Mouse (Mus musculus) activated CD4-positive, CD25-positive, alpha-beta regulatory T cell, adult 4 months (primary cell): ENCODE measurements around the gene Elmod3. TPM values are rescaled to one million over a fixed set of nuclear protein-coding genes. Genes with fewer than 3 reads are reported as not detected.
A peak's percentile ranks its signal among the peaks of the same experiment; 100 is the strongest.

Experiments used
- ATAC-seq: one replicate; pipeline ENCODE4 v1.8.0; 2017
- polyA plus RNA-seq, 2 experiments: library from polyadenylated mRNA; unstranded; fragments of 100-300 nt; shearing (Covaris generic); gene quantifications; one replicate each; pipeline ENCODE4 v1.2.1; 2017

Elmod3 gene
- polyA plus RNA-seq: 10 to 100 TPM; 15.3 to 19.5 TPM

DNA sequence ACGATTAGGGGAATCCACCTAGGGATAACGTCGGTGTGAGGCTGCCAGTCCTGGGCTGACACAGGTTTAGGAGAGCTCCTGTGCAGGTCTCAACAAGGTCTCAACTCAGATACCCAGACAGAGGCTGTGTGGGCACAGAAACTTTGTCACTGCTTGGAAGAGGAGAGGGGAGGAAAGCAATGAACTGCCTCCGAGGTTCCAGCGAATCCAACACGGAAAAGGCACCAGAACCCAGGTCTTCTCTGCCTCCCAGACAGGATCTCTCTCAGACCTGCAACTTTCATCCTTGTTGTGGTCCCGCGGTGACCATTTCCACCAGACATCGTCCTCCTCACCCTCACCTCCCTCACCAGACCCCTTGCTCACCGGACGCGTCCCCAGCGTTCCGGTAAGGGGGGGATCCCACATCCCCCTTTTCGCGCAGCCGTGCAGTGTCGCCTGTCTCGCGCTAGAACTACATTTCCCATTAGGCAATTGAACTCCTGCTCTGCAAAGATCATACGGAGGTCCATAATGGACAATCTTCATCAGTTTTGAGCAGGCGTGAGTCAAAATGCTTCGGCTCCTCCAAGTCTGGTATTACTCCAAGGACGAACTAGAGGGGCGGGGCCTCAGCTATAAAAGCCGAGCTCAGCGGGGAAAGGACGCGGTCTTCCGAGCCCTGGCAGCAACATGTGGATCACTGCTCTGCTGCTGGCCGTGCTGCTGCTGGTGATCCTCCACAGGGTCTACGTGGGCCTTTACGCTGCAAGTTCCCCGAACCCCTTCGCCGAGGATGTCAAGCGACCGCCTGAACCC, at the start of gene Elmod3, which contains the start of gene Retsat:
Gene Elmod3 (minus strand): TSS at position 458 of the 798 bp plus-strand sequence.
Gene Retsat (plus strand): TSS at position 520 of the 798 bp plus-strand sequence.
- peak; percentile 77 for ATAC-seq

DNA sequence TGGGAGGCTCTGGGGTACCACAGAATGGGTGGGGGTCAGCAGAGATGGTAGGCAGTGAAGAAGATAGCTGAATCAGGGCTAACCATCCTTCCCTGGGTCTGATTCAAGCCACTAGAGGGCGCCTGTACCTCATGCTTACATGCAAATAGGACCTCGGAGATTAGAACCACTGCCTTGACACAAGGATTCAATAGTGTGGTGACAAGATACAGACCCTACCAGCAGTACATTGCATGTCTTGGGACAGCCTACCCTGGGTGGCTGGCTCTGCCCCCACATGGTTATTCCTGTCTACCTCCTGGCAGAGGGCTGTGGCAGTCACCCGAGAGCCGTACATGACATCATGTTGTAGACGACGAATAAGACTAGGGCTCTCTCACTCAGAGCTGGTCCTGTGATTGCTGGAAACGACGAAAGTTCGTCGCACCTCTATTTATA, 49.2 kb upstream of the Elmod3 start:
- no peak for ATAC-seq

DNA sequence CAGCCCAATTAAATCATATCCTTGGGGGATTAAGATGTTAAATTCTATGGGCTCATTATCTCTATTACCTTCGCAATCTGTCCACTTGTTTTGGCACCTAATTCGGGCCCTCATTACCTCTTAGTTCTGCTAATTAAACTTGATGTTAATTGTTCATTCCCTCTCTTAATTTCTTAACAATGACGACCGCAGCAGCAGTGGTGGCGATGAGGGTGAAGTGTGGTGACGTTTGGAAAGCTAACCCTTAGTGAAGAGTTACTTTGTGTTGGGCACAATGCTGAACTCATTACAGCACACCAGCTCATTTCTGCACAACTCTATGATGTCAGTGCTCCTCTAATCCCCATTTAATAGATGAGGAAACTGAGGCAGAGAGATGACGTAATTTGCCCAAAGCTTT, 47.2 kb upstream of the Elmod3 start:
- no peak for ATAC-seq

DNA sequence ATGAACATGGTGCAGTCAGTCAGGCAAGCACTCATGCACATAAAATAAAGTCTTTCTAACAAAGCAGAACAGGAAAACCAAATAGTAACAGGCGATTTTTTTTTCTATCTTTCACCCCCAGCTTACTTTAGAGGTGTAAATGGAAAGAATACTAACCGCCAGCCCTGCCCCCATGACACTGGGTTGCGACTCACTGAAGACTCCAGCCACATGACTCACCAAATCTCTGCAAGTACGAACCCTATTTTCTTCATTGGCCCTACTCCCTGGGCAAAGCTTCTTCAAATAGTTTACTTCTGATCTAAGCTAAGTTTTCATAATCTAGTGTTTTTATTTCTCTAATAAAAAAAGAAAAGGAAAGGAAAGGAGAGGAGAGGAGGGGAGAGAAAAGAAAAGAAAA, 46.4 kb upstream of the Elmod3 start:
- no peak for ATAC-seq

DNA sequence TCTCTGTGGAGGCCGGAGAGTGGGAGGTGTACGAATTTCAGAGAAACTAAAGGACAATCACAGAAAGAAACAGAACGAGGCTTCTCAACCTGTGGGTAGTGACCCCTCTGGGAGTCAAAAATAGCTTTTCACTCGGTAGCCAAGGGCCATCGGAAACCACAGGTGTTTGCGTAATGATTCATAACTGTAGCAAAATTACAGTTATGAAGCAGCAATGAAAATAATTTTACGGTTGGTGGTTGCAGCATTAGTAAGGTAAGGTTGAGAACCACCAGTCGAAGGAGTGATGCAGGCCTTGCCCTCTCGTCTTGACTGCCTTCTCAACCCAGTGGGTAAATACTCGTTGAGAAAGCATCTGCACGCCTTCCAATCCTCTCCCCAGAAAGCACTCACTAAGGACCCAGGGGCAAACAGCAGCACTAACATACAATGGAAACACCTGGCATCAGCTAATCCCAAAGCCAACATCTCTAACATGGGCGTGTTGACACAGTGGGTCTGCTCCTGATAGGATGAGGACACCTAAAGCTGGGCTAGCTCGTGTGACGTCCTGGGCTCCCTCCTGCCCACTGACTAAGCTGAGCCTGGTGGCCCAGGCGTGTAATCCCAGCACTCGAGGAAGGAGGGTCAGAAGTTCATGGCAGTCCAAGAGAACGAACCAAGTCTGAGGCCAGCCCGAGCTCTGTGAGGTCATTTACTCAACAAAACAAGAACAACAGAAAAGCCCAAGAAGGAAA, 43.2 kb upstream of the Elmod3 start:
- no peak for ATAC-seq

DNA sequence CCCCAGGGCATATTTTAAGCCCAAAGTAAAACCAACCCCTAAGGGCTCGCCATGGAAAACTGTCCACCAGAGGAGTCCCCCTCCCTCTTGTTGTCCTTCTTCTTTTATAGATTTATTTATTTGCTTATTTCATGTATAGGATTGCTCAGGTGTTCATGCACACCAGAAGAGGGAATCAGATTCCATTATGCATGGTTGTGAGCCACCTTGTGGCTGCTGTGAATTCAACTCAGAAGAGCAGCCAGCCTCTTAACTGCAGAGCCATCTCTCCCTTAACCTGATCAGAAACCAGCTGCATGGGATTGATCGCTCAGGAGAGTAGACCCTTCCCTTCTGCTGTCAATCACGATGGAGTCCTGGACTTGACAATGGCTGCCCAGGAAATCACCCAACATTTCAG, 38.7 kb upstream of the Elmod3 start:
- ATAC-seq: no peak

DNA sequence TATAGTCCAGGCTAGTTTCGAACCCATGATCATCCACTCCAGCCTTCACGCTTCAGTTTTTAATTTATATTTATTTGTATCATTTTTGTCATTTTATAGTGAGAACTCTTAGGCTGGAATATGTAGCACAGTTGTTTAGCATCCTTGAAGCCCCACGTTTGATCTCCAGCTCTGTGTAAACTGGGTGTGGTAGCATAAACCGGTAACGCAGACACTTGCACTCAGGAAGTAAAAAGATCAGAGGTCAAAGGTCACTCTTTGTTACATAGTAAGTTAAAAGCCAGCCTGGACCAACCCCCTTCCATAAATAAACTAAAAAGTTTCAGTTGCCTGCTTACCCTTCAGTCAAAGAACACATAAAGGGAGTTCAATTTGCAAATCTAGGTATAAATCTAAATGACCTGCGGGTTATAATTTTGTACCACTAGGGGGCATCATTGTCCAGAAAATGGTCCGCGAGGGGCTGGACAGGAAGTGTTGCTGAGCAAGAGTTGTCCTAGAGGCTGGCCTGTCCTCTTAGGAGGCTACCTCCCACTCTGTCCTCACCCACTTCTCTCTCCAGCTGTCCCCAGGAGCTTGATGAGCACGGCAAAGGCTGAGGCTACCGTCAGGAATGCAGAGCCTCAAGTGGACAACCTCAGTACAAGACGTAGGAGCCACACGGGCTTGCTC, 37.7 kb upstream of the Elmod3 start:
- peak; percentile 60 for ATAC-seq

DNA sequence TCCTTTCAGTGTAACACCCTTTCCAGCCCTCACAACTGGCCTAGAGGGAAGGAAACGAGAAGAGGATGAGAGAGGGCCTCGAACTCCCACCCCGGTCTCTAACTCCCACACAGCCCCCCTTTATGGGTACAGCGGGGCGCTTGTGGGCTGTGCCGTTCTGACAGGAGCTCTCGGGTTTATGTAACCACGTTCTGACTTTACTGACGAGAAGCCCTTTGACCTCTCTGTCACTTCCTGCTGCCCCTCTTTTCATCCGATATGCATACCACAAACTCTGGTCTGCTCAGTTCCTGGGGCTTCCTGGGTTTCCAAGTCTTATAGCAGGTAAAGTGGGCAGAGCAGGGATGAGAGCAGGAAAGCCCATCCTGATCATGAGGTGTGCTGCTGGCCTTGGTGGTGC, 36.1 kb upstream of the Elmod3 start:
- ATAC-seq: no peak

DNA sequence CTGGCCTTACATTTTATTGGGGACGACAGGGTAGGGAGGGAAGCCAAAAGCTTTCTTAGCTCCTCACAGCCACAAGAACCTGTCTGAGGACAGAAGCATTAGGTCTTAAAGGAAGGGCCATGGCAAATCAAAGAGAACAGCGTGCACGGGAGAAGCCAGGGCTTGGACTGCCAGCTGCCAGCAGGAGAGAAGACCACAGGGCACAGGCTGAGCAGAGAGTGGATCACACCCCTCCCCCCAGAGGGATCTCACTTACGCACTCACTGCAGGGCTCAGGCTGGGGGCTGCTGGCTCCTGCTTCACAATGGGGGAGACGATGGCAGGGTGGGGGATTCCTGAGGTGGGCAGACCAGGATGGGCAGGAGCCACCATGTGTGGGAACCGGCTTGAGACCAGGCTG, 33.5 kb upstream of the Elmod3 start:
- no peak for ATAC-seq

GRCm38 (mm10) chr6:72630961-72631360, 32.7 kb upstream of the Elmod3 start:
- ATAC-seq: no peak

- no peak for ATAC-seq
Measured at GRCm38 (mm10) chr6:72630370-72630769, 32.2 kb upstream of the Elmod3 start.

GRCm38 (mm10) chr6:72627276-72627675, 29.1 kb upstream of the Elmod3 start:
- no peak for ATAC-seq

- no peak for ATAC-seq
Measured at GRCm38 (mm10) chr6:72626391-72626790, 28.2 kb upstream of the Elmod3 start.

DNA sequence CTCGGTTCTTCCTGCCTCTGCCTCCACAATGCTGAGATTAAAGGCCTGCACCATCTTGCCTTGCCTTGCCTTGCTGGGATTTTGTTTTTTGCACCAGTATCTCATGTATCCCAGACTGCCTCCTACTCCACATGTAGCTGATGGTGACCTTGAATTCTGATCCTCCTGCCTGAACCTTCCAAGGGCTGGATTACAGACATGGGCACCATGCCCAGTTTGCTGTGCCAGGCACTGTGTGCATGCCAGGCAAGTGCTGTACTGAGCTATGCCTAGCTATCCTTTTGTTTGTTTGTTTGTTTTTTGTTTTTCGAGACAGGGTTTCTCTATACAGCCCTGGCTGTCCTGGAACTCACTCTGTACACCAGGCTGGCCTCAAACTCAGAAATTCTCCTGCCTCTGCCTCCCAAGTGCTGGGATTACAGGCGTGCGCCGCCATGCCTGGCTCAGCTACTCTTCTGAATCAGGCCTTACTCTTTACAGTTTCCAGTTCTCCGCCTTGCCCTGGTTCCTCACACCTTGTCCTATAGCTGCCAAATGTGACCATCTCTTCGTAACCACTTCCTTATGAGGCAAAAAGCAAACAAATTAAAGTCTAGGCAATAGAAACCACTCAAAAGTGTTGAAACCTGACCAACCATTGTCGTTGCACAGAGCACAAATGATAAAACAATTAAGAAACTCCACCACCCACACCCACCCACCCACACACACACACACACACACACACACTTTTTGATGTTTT, 25.6 kb upstream of the Elmod3 start:
- no peak for ATAC-seq

DNA sequence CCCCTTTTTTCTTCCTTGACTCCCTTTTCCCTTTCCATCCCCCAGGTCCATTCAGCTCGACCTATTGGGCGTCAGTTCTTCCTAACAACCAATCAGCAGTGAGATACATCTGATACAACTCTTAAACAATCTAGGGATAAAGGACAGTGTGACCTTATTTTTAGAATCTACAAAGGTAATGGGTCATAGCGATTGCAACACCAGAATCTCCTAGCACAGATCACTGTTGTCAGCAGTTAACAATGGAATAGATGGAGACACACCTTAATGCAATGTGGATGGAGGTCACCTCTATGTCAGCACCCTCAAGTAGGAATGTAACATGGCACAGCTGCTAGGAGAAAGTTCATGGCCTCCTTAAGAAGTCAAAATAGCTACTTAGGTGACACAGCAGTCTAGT, 24.7 kb upstream of the Elmod3 start:
- ATAC-seq: no peak

DNA sequence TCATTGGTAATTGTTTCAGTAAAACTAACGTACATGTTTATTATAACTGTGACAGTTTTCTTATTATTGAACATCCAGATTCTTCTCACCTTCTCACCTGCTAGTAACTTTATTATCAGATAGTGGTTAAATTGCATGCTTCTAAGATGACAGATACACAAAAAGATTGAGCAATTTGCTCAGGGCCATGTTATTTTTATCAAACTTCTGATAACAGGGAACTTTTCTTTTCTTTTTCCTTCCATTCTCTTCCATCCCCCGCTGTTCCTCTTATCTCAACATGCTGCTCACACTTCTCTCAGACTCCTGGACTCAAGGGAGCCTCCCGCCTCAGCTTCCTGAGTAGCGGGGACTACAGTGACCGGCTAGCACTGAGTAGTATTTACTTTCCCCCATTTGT, 22.7 kb upstream of the Elmod3 start:
- ATAC-seq: no peak

GRCm38 (mm10) chr6:72619734-72620532, 21.7 kb upstream of the Elmod3 start:
- no peak for ATAC-seq

DNA sequence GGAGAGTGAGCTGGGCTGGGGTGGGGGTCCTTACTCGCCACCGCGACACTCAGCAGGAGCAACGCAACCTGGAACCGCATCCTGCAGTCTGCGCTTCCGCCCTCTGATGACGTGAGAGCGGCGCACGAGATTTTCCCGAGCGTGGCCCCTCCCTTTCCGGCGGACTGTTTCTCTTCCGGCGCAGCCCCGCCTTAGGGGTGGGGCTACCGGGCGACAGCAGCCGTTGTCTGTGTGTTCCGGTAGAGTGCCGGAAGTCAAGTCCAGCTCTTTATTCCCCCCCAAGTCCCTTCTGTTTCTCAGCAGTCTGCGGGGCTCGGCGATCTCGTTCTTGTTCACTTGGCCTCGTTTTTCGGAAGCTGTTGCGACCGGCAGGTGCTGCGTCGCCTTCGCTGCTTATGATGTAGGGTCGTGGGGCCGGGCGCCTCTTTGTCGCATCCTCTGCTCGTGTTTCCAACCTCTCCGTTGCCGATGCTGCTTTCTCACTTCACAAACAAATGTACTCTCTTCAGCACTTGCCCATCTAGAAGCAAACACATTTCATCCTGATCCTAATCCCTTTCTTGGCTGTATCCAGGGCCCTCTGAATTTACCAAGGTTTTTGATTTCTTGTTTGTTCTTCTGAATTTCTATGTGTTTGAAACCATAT, 18.6 kb upstream of the Elmod3 start, which contains the start of gene Tgoln1:
Gene Tgoln1 (minus strand): TSS at position 358 of the 646 bp plus-strand sequence.
- ATAC-seq: peak; percentile 96

- peak; percentile 15 for ATAC-seq
Measured at GRCm38 (mm10) chr6:72615561-72616375, 17.6 kb upstream of the Elmod3 start.

DNA sequence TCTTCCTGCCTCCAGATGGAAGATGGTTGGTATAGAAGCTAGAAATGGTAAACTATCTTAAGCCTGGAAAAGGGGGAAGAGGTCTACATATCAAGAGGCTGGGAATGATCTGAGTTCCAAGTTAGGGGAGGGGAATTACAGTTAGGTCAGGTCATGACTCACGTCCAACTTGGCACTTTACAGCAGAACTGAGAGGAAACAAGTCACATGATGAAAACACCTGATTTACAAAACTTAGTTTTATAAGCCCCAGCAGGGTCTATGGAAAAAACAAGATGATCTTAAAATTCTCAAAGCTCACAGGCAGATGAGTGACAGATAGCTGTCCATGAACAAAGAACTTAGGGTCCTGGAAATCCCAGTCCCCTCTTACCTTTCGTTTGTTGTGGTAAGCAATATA, 16.9 kb upstream of the Elmod3 start:
- no peak for ATAC-seq
